Mouse (Mus musculus): ENCODE measurements around the gene Cgref1.
A peak's percentile ranks its signal among the peaks of the same experiment; 100 is the strongest.

The Cgref1 gene

DNA sequence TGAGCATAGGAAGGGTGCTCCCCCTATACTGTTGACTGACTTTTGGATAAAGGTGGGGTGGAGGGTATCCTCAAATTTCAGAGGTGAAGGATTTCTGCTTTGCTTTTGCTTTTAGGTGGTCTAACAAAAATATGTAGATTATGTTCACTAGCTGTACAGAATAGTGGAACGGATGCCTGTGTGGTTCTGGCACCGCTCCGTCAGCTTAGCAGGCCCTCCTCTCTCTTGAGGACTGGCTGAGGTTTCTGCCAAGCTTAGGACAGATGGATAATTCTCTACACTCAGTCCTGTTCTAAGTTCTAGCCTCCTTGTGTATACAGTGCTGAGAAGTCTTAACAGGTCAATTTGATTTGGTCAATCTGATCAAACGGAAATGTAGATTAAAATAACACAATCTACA is 5.1 kb upstream of the Cgref1 start:
- DNase-seq (ENCODE audit: low spot score in 2 of 2) = no peak

DNA sequence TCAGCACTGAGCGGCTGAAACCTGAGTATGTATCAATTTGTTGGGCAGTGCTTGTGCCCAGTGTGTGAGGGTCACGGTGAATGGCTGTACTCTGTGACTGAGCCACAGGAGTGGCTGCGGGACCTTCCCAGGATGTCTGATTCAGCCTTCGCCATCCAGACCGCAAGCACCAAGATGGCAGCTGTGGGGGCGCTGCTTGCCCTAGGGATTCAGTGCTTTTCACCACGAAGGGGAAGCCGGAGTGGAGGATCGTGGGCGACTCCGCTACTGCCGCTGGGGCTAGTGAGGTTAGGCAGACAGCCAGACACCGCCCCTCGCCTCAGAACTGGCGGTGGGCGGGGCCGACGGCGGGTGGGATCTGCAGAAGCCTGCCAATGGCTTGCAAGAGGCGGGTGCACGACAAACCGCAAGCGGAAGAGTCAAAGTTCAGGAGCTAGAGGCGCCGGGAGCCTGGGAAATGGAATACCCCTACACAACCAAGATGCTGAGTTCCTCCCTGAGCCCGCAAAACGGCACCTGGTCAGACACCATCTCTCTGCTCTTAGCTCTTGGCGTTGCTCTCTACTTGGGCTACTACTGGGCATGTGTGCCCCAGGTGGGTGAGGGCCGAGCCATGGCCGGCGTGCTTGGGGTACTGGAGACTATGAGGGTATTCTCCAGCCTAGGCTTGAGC is 4.4 kb upstream of the Cgref1 start:
- DNase-seq (ENCODE audit: low spot score in 2 of 2) = peak; percentile 85 to 92

GRCm38 (mm10) chr5:30948620-30949019 is 3.2 kb upstream of the Cgref1 start:
- no peak for DNase-seq (ENCODE audit: low spot score in 2 of 2)

DNA sequence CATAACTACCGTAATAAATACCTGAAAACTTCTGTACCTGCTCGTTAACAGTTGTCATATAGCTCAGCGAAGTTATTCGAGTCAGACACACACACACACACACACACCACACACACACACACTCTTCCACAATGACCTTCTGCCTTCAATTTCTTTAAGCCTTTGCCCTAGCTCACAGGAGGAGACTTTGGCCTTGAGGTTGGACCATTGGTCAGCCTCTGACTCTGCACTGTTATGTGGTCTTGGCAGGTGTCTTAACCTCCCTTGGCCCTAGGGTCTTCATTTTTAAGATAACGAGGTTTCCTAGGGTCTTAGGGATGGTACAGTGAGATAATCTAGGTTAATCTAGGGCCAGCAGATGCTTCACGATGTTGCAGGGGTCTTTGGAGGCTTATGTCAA is 1.0 kb downstream of the Cgref1 start:
- no peak for DNase-seq (ENCODE audit: low spot score in 2 of 2)

DNA sequence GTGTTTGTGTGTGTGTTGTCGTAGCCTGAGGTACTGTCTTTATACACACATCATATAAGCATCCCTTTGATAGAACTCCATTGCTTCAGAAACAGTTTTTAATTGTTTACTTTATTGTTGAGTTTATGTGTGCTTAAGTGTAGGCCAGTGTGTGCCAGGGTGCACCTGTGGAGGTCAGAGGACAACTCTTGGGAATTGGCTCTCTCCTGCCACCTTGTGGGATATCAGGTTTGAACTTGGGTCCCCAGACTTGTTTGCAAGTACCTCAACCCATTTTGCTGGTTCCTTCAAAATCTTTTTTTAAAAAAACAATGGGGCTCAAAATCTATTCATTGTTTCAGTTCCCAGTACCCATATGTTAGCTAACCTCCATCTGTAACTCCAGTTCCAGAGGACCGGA is 2.4 kb downstream of the Cgref1 start:
- DNase-seq (ENCODE audit: low spot score in 2 of 2) = no peak

GRCm38 (mm10) chr5:30934725-30935461 is 10.5 kb downstream of the Cgref1 start:
- no peak for DNase-seq (ENCODE audit: low spot score in 2 of 2)

DNA sequence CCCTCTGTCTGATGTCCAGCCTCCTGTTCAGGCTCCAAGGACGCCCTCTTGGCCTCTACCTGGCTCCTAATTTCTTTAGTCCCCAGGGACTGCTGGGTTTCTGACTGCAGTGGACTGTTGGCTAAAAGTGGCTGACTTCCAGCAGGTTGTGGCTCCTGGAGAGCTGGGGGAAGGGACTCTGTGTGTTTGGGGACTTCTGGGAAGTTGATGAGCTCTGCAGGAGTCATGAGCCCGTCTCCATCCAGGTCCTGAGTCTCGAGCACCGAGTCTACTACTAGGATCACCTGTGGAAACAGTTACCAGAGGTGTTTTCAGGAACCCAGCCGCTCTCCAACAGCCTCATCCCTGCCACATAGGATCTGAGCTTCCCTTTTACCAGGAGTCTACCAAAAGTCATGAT is 11.7 kb downstream of the Cgref1 start:
- DNase-seq (ENCODE audit: low spot score in 2 of 2) = no peak

- DNase-seq (ENCODE audit: low spot score in 2 of 2) = no peak
Observed at GRCm38 (mm10) chr5:30931378-30931777, 14.0 kb downstream of the Cgref1 start.

- DNase-seq (ENCODE audit: low spot score in 2 of 2) = no peak
Observed at GRCm38 (mm10) chr5:30930846-30931245, 14.5 kb downstream of the Cgref1 start.

- peak in 1 of 2 experiments; percentile 84 for DNase-seq (ENCODE audit: low spot score in 2 of 2)
Observed at GRCm38 (mm10) chr5:30930121-30930520, 15.3 kb downstream of the Cgref1 start.

GRCm38 (mm10) chr5:30927945-30928529 is 17.4 kb downstream of the Cgref1 start:
- DNase-seq (ENCODE audit: low spot score in 2 of 2) = peak in 1 of 2 experiments; percentile 71

GRCm38 (mm10) chr5:30926073-30926472 is 19.3 kb downstream of the Cgref1 start:
- DNase-seq (ENCODE audit: low spot score in 2 of 2) = no peak

- DNase-seq (ENCODE audit: low spot score in 2 of 2) = no peak
Observed at GRCm38 (mm10) chr5:30925217-30925616, 20.2 kb downstream of the Cgref1 start.

GRCm38 (mm10) chr5:30924614-30925013 is 20.8 kb downstream of the Cgref1 start:
- no peak for DNase-seq (ENCODE audit: low spot score in 2 of 2)

- DNase-seq (ENCODE audit: low spot score in 2 of 2) = no peak
Observed at GRCm38 (mm10) chr5:30923119-30923518, 22.3 kb downstream of the Cgref1 start.

- DNase-seq (ENCODE audit: low spot score in 2 of 2) = no peak
Observed at GRCm38 (mm10) chr5:30922581-30923041, 22.8 kb downstream of the Cgref1 start.

DNA sequence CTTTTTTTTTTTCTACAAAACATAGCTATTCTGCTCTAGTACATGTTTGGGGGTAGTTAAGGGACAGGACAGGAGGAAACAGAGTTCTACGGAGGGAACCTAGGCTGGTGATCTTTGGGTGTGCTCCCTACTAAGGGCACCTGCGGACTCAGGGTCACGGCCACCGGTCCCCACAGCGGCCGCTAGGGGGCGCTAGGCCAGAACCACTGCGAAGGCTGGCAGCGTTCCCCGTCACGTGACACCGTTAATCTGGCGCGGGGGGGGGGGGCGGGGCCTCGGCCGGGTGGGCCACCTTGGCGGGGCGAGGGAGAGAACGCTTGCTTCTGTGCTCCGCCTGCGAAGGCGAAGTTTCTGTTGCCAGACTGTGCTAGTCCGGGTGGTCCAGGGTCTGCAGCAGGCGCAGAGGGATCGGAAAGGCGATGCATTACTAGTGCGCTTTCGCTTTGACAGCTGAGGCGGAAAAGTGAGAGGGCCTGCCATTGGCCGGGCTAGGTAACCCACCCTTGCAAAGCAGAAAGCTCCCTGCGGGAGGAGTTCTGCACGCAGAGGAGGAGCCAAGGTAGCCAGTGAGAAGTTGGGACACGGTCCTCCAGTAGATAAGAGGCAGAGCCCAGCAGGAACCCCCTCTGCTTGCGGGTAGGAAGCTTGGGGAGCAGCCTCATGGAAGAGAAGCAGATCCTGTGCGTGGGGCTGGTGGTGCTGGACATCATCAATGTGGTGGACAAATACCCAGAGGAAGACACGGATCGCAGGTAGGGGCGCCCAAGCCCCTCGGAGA is 23.9 kb downstream of the Cgref1 start, which contains the start of gene Khk:
TSS of gene Khk (plus strand) at position 176 of the 778 bp plus-strand sequence.
- peak in 1 of 2 experiments; percentile 87 for DNase-seq (ENCODE audit: low spot score in 2 of 2)

DNA sequence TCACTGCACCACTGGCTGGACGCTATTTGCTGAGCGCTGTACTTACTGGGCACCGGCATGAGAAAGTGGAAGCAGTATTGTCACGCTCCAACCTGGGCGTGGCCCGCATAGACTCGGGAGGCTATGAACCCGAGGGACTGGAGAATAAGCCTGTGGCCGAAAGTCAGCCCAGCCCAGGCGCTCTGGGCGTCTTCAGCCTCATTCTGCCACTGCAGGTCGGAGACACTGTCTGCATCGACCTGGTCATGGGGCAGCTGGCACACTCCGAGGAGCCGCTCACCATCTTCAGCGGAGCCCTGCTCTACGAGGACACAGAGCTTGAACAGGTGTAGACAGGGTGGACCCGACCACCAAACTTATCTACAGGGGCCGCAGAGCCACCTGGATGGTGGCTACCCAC is 24.8 kb downstream of the Cgref1 start:
- no peak for DNase-seq (ENCODE audit: low spot score in 2 of 2)

- DNase-seq (ENCODE audit: low spot score in 2 of 2) = no peak
Observed at GRCm38 (mm10) chr5:30919831-30920614, 25.4 kb downstream of the Cgref1 start.

GRCm38 (mm10) chr5:30918691-30919090 is 26.7 kb downstream of the Cgref1 start:
- DNase-seq (ENCODE audit: low spot score in 2 of 2) = no peak
